Mouse (Mus musculus): ENCODE measurements around the gene Daglb. TPM values are rescaled to one million over a fixed set of nuclear protein-coding genes. Genes with fewer than 3 reads are reported as not detected.
"Not testable (repeated sequence)": the region's sequence is repeated elsewhere in the genome, so short reads cannot be mapped to it uniquely, and the experiment has no call there.

The Daglb gene
- total RNA-seq, 2 experiments from 2014 or later: 8.0 to 8.7 TPM

- no peak for DNase-seq
Measured at GRCm38 (mm10) chr5:143520415-143520814, 56.0 kb downstream of the Daglb start.

GRCm38 (mm10) chr5:143522882-143523281 is 58.5 kb downstream of the Daglb start:
- DNase-seq: no peak

GRCm38 (mm10) chr5:143525454-143526225 is 61.3 kb downstream of the Daglb start:
- no peak for DNase-seq

GRCm38 (mm10) chr5:143526698-143527331 is 62.4 kb downstream of the Daglb start:
- no peak for DNase-seq

GRCm38 (mm10) chr5:143527486-143528307 is 63.3 kb downstream of the Daglb start, which contains the start of gene Rac1:
TSS of gene Rac1 (minus strand) at chr5:143528036.
- DNase-seq: peak; percentile 98

- DNase-seq: no peak
Measured at GRCm38 (mm10) chr5:143528308-143528683, 63.9 kb downstream of the Daglb start.

GRCm38 (mm10) chr5:143530715-143531114 is 66.3 kb downstream of the Daglb start:
- DNase-seq: no peak

GRCm38 (mm10) chr5:143534922-143535321 is 70.5 kb downstream of the Daglb start:
- DNase-seq: no peak

- DNase-seq: no peak
Measured at GRCm38 (mm10) chr5:143537022-143537421, 72.6 kb downstream of the Daglb start.

- no peak for DNase-seq
Measured at GRCm38 (mm10) chr5:143539111-143539510, 74.7 kb downstream of the Daglb start.

GRCm38 (mm10) chr5:143547384-143547783 is 83.0 kb downstream of the Daglb start:
- DNase-seq: peak; percentile 87

- DNase-seq: no peak
Measured at GRCm38 (mm10) chr5:143547866-143548265, 83.5 kb downstream of the Daglb start.

GRCm38 (mm10) chr5:143548401-143548846 is 84.0 kb downstream of the Daglb start:
- DNase-seq: peak; percentile 98

GRCm38 (mm10) chr5:143548922-143549321 is 84.5 kb downstream of the Daglb start:
- not testable (repeated sequence) for DNase-seq

GRCm38 (mm10) chr5:143552911-143553310 is 88.5 kb downstream of the Daglb start:
- no peak for DNase-seq

- no peak for DNase-seq
Measured at GRCm38 (mm10) chr5:143555233-143555632, 90.8 kb downstream of the Daglb start.

Other genes starting within 250 kb of the Daglb start
- gene Spdye4a, start 237.7 kb upstream of the Daglb start, total RNA-seq (2021): not detected
- 10 to 100 TPM; 10.4 to 10.8 TPM for gene Zfp12, start 229.4 kb upstream of the Daglb start, total RNA-seq (2021)
- gene Zfp316, start 194.6 kb upstream of the Daglb start, total RNA-seq (2021): 1 to 10 TPM; 5.1 to 6.2 TPM
- under 1 TPM; 0.31 to 0.47 TPM for gene Zfp853, start 171.0 kb upstream of the Daglb start, total RNA-seq (2021)
- gene E130309D02Rik, start 149.2 kb upstream of the Daglb start, total RNA-seq (2021): 10 to 100 TPM; 21.8 to 22.6 TPM
- gene Zdhhc4, start 135.3 kb upstream of the Daglb start, total RNA-seq (2021): 10 to 100 TPM; 35.6 to 37.3 TPM
- under 1 TPM in 1 of 2 experiments, not detected in 1; 0.07 TPM for gene Grid2ip, start 107.2 kb upstream of the Daglb start, total RNA-seq (2021)
- 100 to 1,000 TPM; 118 to 122 TPM for gene Kdelr2, start 60.7 kb upstream of the Daglb start, total RNA-seq (2021)
- gene Rac1, start 63.5 kb downstream of the Daglb start, total RNA-seq (2021): 100 to 1,000 TPM; 317 to 339 TPM
- gene Cyth3, start 157.9 kb downstream of the Daglb start, total RNA-seq (2021): 100 to 1,000 TPM in 1 of 2 experiments, 10 to 100 TPM in 1; 95.3 to 102 TPM